Mouse (Mus musculus): ENCODE data around the gene Mri1.
A peak's percentile ranks its signal among the peaks of the same experiment; 100 is the strongest.

Gene Mri1

GRCm38 (mm10) chr8:84256822-84257610, at the start of gene Mri1:
Gene Mri1 (minus strand): TSS chr8:84257326.
- DNase-seq: peak; percentile 74

DNA sequence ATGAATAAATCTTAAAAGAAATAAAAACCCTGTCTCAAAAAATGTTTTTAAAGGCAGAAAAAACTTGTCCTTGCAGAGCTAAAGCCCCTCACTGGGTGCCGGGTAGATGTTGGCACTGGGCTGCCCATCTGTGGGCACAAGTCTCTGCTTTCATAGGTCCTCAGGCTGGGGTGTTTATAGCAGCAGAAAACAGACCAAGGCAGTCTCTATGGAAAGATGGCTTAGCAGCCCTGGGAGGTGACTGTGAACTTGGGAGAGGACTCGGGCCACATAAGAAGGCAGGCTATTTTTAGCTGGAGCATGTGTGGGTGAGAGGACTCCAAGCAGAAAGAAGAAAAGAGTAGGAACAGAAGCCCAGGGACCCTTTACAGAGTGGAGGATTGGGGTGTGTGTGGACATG, 46.8 kb upstream of the Mri1 start:
- DNase-seq: no peak

GRCm38 (mm10) chr8:84297029-84297785, 40.1 kb upstream of the Mri1 start:
- no peak for DNase-seq

GRCm38 (mm10) chr8:84291688-84292087, 34.6 kb upstream of the Mri1 start:
- peak; percentile 44 for DNase-seq

- no peak for DNase-seq
Measured at GRCm38 (mm10) chr8:84291086-84291485, 34.0 kb upstream of the Mri1 start.

- DNase-seq: peak; percentile 16
Measured at GRCm38 (mm10) chr8:84288892-84289291, 31.8 kb upstream of the Mri1 start.

DNA sequence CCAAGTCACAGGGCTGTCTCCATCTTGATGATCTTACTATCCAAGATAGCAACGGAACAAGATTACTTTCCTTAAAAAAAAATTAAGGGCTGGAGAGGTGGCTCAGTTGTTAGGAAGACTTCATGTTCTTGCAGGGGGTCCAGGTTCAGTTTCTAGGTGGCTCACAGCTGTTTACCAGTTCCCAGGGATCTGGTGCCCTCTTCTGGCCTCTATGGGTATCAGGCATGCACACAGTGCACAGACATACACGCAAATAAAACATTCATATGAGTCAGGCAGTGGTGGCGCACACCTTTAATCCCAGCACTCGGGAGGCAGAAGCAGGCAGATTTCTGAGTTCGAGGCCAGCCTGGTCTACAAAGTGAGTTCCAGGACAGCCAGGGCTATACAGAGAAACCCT, 28.5 kb upstream of the Mri1 start:
- DNase-seq: peak; percentile 70

GRCm38 (mm10) chr8:84284608-84285063, 27.5 kb upstream of the Mri1 start:
- no peak for DNase-seq

DNA sequence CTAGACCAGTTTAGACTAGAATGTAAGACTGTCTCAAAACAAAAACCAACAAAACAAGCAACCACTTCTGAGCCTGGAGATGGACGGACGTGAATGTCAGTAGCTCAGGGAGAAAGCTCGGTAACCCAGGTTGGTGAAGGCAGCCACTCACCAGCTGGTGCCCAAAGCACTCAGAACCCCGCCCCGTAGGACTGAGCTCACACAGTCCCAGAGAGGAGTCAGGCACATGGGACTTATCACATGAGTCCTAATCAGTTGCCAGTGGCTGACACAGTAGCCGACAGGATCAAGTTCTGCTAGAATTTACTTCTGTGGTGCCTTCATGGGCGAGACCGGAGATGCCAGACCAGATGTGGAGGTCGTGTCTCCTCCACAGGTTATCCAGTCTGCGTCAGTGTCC, 23.7 kb upstream of the Mri1 start:
- DNase-seq: no peak

- DNase-seq: no peak
Measured at GRCm38 (mm10) chr8:84276447-84276846, 19.3 kb upstream of the Mri1 start.

DNA sequence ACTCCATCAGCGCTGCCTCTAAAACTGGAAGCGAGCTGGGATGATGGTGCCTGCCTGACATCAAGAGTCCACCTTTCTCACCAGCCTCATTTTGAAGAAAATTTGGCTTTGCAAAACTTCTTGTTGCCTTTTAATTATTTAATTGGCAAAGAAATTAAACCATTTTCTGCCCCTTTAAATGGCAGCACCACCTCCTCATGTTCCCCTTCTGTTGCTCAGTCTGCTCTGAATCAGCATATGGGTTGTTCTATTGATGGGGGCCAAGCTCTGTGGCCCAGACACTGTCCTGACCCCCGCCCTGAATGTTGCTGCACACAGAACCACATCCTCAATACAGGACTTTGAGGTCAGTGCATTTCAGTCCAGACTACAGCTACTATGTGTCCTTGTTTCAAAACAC, 16.8 kb upstream of the Mri1 start:
- no peak for DNase-seq

- DNase-seq: no peak
Measured at GRCm38 (mm10) chr8:84272302-84272701, 15.2 kb upstream of the Mri1 start.

- DNase-seq: peak; percentile 99
Measured at GRCm38 (mm10) chr8:84269950-84270773, 13.0 kb upstream of the Mri1 start, which contains the start of gene Ccdc130. Gene Ccdc130 (minus strand): TSS chr8:84270380.

GRCm38 (mm10) chr8:84261098-84261497, 4.0 kb upstream of the Mri1 start:
- DNase-seq: no peak

DNA sequence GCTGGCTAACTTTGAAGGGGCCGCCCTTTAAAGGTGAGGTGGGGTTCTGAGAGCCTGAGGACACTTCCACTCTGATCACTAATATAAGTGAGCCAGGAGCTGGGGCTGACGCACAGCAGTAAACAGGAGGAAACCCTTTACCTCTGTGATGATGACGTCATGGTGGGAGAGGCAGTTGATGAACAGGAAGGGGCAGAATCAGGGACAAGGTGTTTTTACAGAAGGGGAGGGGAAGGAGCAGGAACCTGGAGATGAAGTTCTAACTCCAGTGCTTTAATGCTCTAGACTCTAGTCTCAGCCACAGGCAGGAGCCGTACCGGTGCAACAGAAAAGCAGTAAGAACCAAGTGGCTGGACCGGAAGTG, 686 bp downstream of the Mri1 start:
- DNase-seq: no peak

- no peak for DNase-seq
Measured at GRCm38 (mm10) chr8:84255858-84256257, 1.3 kb downstream of the Mri1 start.

GRCm38 (mm10) chr8:84249257-84250170, 7.6 kb downstream of the Mri1 start, which contains the start of gene D8Ertd738e:
Gene D8Ertd738e (minus strand): TSS chr8:84249719.
- DNase-seq: peak; percentile 86

GRCm38 (mm10) chr8:84241821-84242220, 15.3 kb downstream of the Mri1 start:
- no peak for DNase-seq

- DNase-seq: no peak
Measured at GRCm38 (mm10) chr8:84241167-84241566, 16.0 kb downstream of the Mri1 start.

- DNase-seq: no peak
Measured at GRCm38 (mm10) chr8:84237542-84238229, 19.4 kb downstream of the Mri1 start.

GRCm38 (mm10) chr8:84236998-84237473, 20.1 kb downstream of the Mri1 start, which contains the start of gene Zswim4:
Gene Zswim4 (minus strand): TSS chr8:84237055.
- DNase-seq: peak; percentile 98

Measured in thymus, postnatal 25 days (tissue).